Mouse (Mus musculus) cerebellum, adult 11 months (tissue): ENCODE data around the gene Gabra6.

Experiments
- DNase-seq: peaks from one replicate; pipeline ENCODE4 v3.0.0; 2022

Gabra6 gene

DNA sequence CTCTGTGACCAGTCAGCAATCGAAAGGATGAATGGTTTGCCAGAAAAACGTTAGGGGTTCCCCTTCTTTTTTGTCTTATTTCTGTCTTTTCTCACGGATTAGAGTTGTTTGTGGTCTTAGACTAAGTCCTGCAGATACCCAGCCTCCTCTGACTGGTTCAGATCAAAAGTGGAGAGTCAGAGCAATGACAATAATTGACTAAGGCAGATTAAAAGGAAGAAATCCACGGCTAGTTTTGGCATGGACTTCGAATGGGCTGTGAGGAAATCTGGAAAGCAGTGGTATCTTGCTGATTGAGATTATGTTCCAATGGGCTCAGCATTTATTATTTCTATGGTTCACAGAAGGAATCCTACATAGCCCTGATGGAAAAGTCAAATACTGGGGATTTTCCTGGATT is at the start of gene Gabra6:
Gene Gabra6, minus strand, starts transcription at position 191 of the 400 bp plus-strand sequence.
- DNase-seq = peak; percentile 70

- DNase-seq = no peak
Measured at GRCm38 (mm10) chr11:42365544-42365943, 44.7 kb upstream of the Gabra6 start.

GRCm38 (mm10) chr11:42332121-42332520 is 11.2 kb upstream of the Gabra6 start:
- no peak for DNase-seq

DNA sequence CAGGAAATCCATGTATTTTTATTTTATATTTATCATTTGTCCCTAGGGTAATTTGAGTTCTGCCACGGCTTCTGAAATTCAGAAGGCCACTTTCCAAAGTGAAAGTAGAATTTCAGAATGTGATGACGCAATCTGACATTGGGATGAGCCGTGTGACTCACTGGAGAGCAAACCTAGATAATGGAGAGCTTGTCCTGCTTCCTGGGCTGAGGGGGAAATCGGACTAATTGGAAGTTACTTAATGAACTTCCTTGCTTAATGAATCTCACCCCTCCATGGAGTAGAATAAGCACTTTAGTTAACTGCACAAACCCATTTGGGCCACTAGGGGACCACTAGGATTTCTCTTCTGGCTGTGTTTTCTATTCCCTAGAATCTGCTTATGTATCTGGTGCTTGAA is 5.4 kb upstream of the Gabra6 start:
- DNase-seq = no peak

- DNase-seq = no peak
Measured at GRCm38 (mm10) chr11:42321560-42321959, 688 bp upstream of the Gabra6 start.

- no peak for DNase-seq
Measured at GRCm38 (mm10) chr11:42319521-42319920, 1.4 kb downstream of the Gabra6 start.

GRCm38 (mm10) chr11:42319101-42319500 is 1.8 kb downstream of the Gabra6 start:
- peak; percentile 66 for DNase-seq

- no peak for DNase-seq
Measured at GRCm38 (mm10) chr11:42317985-42318384, 2.9 kb downstream of the Gabra6 start.

DNA sequence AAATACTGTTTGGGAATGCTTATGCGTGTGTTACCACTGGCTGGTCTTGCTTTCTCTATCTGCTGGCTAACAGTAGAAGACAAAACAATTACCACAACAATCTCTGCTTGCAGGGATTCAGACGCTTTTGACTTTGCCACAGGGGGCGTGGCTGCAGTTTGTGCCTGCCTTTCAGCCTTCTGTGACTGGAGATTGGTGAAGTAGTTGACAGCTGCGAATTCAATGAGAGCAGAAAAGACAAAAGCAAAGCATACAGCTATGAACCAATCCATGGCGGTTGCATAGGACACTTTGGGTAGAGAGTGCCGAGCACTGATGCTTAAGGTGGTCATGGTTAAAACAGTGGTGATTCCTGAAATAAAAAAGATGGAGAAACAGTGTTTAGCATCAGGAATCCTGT is 6.0 kb downstream of the Gabra6 start:
- DNase-seq = peak; percentile 58

DNA sequence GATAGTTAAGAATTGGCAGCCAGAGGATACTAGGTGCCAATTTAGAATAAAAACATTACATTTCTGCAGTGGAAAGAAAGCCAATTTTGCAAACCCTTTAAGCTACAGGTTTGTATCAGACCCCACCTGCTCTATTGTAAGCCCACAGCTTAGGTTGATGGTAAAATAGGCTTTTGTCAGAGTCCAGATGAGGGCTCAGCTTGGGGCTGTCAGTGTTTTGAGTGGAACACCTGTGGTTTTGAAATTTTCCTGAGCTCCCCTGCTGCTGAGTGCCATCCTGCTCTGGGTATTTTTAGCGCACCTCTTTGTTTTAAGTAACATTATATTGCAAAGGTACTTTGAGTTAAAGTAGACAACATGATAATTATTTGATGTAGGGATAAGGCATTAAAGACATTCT is 10.0 kb downstream of the Gabra6 start:
- DNase-seq = peak; percentile 72

DNA sequence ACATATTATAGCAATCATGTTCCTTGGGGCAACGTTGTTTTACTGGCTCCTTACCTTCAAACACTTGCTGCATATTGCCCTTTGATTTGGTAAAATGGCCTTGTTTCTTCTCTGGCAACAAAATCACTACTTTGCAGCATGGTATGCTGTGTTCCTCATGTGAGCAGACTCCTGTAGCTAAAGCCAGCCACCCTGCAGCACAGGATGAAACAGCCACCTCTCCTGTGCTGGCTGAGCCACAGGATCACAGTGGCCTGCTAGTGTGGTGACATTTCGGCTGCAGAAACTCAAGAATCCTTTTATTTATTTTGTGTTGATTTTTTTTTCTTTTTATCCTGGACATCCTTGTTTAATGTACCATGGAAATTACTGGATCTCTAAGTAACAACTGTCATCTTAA is 11.8 kb downstream of the Gabra6 start:
- no peak for DNase-seq

DNA sequence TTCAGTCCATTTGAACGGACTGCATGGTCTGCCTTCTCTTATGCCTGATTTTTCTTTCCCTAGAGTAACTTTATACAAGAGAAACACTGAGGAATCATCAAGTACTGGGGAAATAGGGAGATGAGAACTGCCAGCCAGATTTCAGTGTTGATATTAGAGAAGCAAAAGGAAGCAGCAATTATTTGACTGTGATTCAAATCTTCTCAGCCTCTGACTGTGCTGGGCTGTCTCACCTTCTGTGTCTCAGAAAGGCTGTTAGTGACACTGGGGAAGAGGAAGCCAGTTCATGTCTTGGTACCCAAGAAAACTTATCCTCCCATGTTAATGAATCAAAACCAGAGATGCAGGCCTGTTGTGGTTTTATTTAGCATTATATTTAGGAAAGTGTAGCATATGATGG is 14.8 kb downstream of the Gabra6 start:
- DNase-seq = no peak

GRCm38 (mm10) chr11:42258978-42259377 is 61.9 kb downstream of the Gabra6 start:
- no peak for DNase-seq
